Comparison of ENCODE assay signal across 7 mouse cellular contexts in genomic region chr10:21996660-21997447, GRCm38 (mm10).
DNase-seq lines count a peak whose midpoint lies in the region; ATAC-seq and TF ChIP-seq lines count a peak whose summit lies in the region.

No protein-coding gene starts in this region.

- H3K9me3 ChIP-seq in kidney, embryonic 15.5 days (replicated peaks), result no peaks in the 10 kb centered on the region
- no peaks in the 10 kb centered on the region for H3K9me3 ChIP-seq in E14TG2a.4 (ENCODE audit: low read length)
- no peaks in the 10 kb centered on the region for H3K9me3 ChIP-seq in G1E (replicated peaks)
- H3K9me3 ChIP-seq in liver, embryonic 13.5 days (replicated peaks), result no peaks in the 10 kb centered on the region

- peaks cover 29% of the 10 kb centered on the region for H3K36me3 ChIP-seq in kidney, embryonic 15.5 days
- H3K36me3 ChIP-seq in E14TG2a.4 (ENCODE audit: insufficient read depth, low read length) (peaks cover 52% of the 10 kb centered on the region), G1E (replicated peaks) (peaks cover 49% of the 10 kb centered on the region)
- peaks cover 17% of the 10 kb centered on the region for H3K36me3 ChIP-seq in liver, embryonic 13.5 days

- 90% methylated on average over 14 of the region's 14 CpGs for WGBS in kidney, embryonic 15.5 days
- 80% methylated on average over 14 of the region's 14 CpGs for WGBS in liver, embryonic 13.5 days (ENCODE audit: insufficient replicate concordance)

- no peak overlapping the region for H3K27ac ChIP-seq in kidney, embryonic 15.5 days
- no peak overlapping the region for H3K27ac ChIP-seq in liver, embryonic 13.5 days

- H3K4me3 ChIP-seq in kidney, embryonic 15.5 days (replicated peaks), result peak overlapping the region; percentile 73
- peak overlapping the region; percentile 91 for H3K4me3 ChIP-seq in E14TG2a.4 (replicated peaks; ENCODE audit: low read length)
- peak overlapping the region; percentile 91 for H3K4me3 ChIP-seq in G1E (ENCODE audit: low read depth, low read length)
- H3K4me3 ChIP-seq in liver, embryonic 13.5 days (replicated peaks), result no peak overlapping the region

- no peak for ATAC-seq in kidney, embryonic 15.5 days (replicated peaks; ENCODE audit: low FRiP score)
- ATAC-seq in G1E (ENCODE audit: extremely low read depth, insufficient number of reproducible peaks, low FRiP score, poor library complexity, severe bottlenecking), result no peak
- ATAC-seq in liver, embryonic 13.5 days (ENCODE audit: low read depth), result no peak

- no peak for TF ChIP-seq CTCF in E14TG2a.4 (conservative IDR thresholded peaks at IDR 0.05; ENCODE audit: low read length)
- no peak for TF ChIP-seq CTCF in G1E (IDR thresholded peaks at IDR 0.05; ENCODE audit: low read depth, low read length)

- H3K4me1 ChIP-seq in kidney, embryonic 15.5 days, result peaks cover 32% of the 10 kb centered on the region
- H3K4me1 ChIP-seq in E14TG2a.4 (replicated peaks; ENCODE audit: low read depth, low read length) (peaks cover 53% of the 10 kb centered on the region), G1E (ENCODE audit: insufficient read depth, low read depth, low read length) (peaks cover 55% of the 10 kb centered on the region)
- H3K4me1 ChIP-seq in liver, embryonic 13.5 days (replicated peaks), result peaks cover 25% of the 10 kb centered on the region

- H3K9ac ChIP-seq in kidney, embryonic 15.5 days, result peak overlapping the region; percentile 31; the same call in 1 of the 2 replicates
- no peak overlapping the region for H3K9ac ChIP-seq in liver, embryonic 13.5 days

- 0 out of 2 replicates have a peak, but pooled peaks cover under 1% of the 10 kb centered on the region for H3K27me3 ChIP-seq in kidney, embryonic 15.5 days
- H3K27me3 ChIP-seq in E14TG2a.4 (ENCODE audit: insufficient read depth, low read length) (no peaks in the 10 kb centered on the region), G1E (ENCODE audit: insufficient read depth, low read length) (no peaks in the 10 kb centered on the region)
- peaks cover 25% of the 10 kb centered on the region for H3K27me3 ChIP-seq in liver, embryonic 13.5 days

- DNase-seq in kidney, postnatal 4 days, result no peak
- DNase-seq in G1E (ENCODE audit: low spot score), result no peak
- DNase-seq in liver, embryonic 13.5 days, result no peak
- DNase-seq in frontal cortex, adult 2 months (ENCODE audit: extremely low spot score in 1 of 2, low spot score in 1 of 2), result no peak
- no peak for DNase-seq in c-Kit-positive CD71-positive TER-119-positive erythroid progenitor cells, embryonic 14.5 days (ENCODE audit: low spot score)

- H3K4me2 ChIP-seq in kidney, embryonic 15.5 days, result peak overlapping the region; percentile 92
- H3K4me2 ChIP-seq in liver, embryonic 13.5 days, result peak overlapping the region; percentile 86
